Mouse (Mus musculus) adrenal gland, postnatal 14 days (tissue): ENCODE measurements at regions not wholly inside any gene's neighbourhood (a gene's known extent, or its start where the extent isn't known, plus 50 kb on each side); places are given as distances from the start of the nearest gene placed in this dataset.

ENCODE experiments used
- DNase-seq: peaks from one replicate; pipeline ENCODE4 v3.0.0; 2021; ENCODE audit warnings: mixed read lengths
- microRNA-seq, 2 experiments: library from miRNA; unstranded; fragments of <30 nt; microRNA quantifications; one replicate each; pipeline ENCODE4 v1.2.0; 2021

GRCm38 (mm10) chr3:151366302-151366701 is 71.4 kb upstream of the Adgrl4 start:
- no peak for DNase-seq

- DNase-seq = no peak
These were observed 70.9 kb upstream of the Adgrl4 start for GRCm38 (mm10) chr3:151366707-151367306.

- peak; percentile 4 for DNase-seq
These were observed 54.2 kb upstream of the Adgrl4 start for GRCm38 (mm10) chr3:151383326-151384019.

GRCm38 (mm10) chr3:151384850-151385249 is 52.8 kb upstream of the Adgrl4 start:
- DNase-seq = no peak

GRCm38 (mm10) chr3:151386103-151386502 is 51.6 kb upstream of the Adgrl4 start:
- peak; percentile 4 for DNase-seq

Small RNA genes in the stretch of these regions (microRNA-seq; reads per million reads assigned to microRNA genes)
- 0 reads per million in 2 experiments for gene Mir3963
